ENCODE assay signal across 9 mouse cellular contexts in genomic region chr15:79435191-79435671, GRCm38 (mm10). TPM values are rescaled to one million over a fixed set of nuclear protein-coding genes. Genes with fewer than 3 reads are reported as not detected.
DNase-seq lines count a peak whose midpoint lies in the region; ATAC-seq and TF ChIP-seq lines count a peak whose summit lies in the region.
"Had no signal": no experiment of that assay in that cellular context is flagged by ENCODE, and none has a peak within 500 bp of the region (broad histone marks: within the 10 kb centered on the region; RNA-seq: fewer than 3 reads in every experiment).

No protein-coding gene starts in this region.

- no peak for TF ChIP-seq CTCF in brain, embryonic 14.5 days (IDR thresholded peaks at IDR 0.05; ENCODE audit: borderline replicate concordance, extremely low read depth, insufficient read depth, insufficient read length)
- TF ChIP-seq CTCF in lung, embryonic 14.5 days (IDR thresholded peaks at IDR 0.05; ENCODE audit: low read depth) = no peak

- H3K36me3 ChIP-seq in hindbrain, embryonic 13.5 days = peaks cover 84% of the 10 kb centered on the region
- H3K36me3 ChIP-seq in lung, embryonic 14.5 days (ENCODE audit: insufficient read depth) = peaks cover 80% of the 10 kb centered on the region

- peak; percentile 40 for DNase-seq in ovary, postnatal 14 days (ENCODE audit: low spot score)
- no peak for DNase-seq in ovary, postnatal 10 days (ENCODE audit: low spot score)
- DNase-seq in brain, embryonic 14.5 days (ENCODE audit: low read depth) = peak; percentile 40
- DNase-seq in lung, embryonic 14.5 days = peak; percentile 75
- no peak for DNase-seq in yolk sac, embryonic 10.5 days (ENCODE audit: low spot score)
- DNase-seq in cerebellum, adult 9-11 months = no peak
- no peak for DNase-seq in left cerebral cortex, adult 18-20 months (ENCODE audit: low spot score in 2 of 2)

- no peak overlapping the region for H3K9ac ChIP-seq in hindbrain, embryonic 13.5 days
- H3K9ac ChIP-seq in lung, embryonic 14.5 days = no peak overlapping the region

- H3K27me3 ChIP-seq in hindbrain, embryonic 13.5 days = no peaks in the 10 kb centered on the region
- H3K27me3 ChIP-seq in lung, embryonic 14.5 days (ENCODE audit: insufficient read depth, low read length) = no peaks in the 10 kb centered on the region

- H3K4me2 ChIP-seq in hindbrain, embryonic 13.5 days = no peak overlapping the region
- H3K4me2 ChIP-seq in lung, embryonic 14.5 days = no peak overlapping the region

- no peak for TF ChIP-seq POLR2A in brain, embryonic 14.5 days (IDR thresholded peaks at IDR 0.05; ENCODE audit: borderline replicate concordance, extremely low read depth, insufficient read depth, insufficient read length, poor library complexity, severe bottlenecking)

- 32% methylated on average over 7 of the region's 7 CpGs for WGBS in hindbrain, embryonic 13.5 days
- WGBS in lung, embryonic 14.5 days = 42% methylated on average over 7 of the region's 7 CpGs

- no peak for ATAC-seq in hindbrain, embryonic 13.5 days (ENCODE audit: low FRiP score)
- ATAC-seq in lung, embryonic 14.5 days (ENCODE audit: insufficient read depth) = no peak

- H3K9me3 ChIP-seq in hindbrain, embryonic 13.5 days = no peaks in the 10 kb centered on the region
- H3K9me3 ChIP-seq in lung, embryonic 14.5 days (ENCODE audit: low read depth, low read length) = no peaks in the 10 kb centered on the region

- peaks cover 81% of the 10 kb centered on the region for H3K4me1 ChIP-seq in hindbrain, embryonic 13.5 days (replicated peaks)
- H3K4me1 ChIP-seq in lung, embryonic 14.5 days (ENCODE audit: insufficient read depth) = peaks cover 27% of the 10 kb centered on the region

- no peak overlapping the region for H3K4me3 ChIP-seq in hindbrain, embryonic 13.5 days
- H3K4me3 ChIP-seq in lung, embryonic 14.5 days (ENCODE audit: low read depth, low read length) = no peak overlapping the region
- H3K4me3 ChIP-seq: erythroblast, embryonic 14.5 days had no signal

- peak overlapping the region; percentile 67; the same call in 1 of the 2 replicates for H3K27ac ChIP-seq in hindbrain, embryonic 13.5 days
- peak overlapping the region; percentile 56 for H3K27ac ChIP-seq in lung, embryonic 14.5 days (ENCODE audit: low read depth)

RNA-seq across cellular contexts. Expression of gene Csnk1e, which starts 20.1 kb away (rescaled TPM):
- 403 and 452 TPM in 2 replicates for polyA plus RNA-seq in brain, embryonic 14.5 days (2012; rRNA removed)
- polyA plus RNA-seq in hindbrain, embryonic 13.5 days (2015; fragmentation: Nextera tagmentation; extraction: Ambion mirVana) = 231 and 245 TPM in 2 replicates
- polyA plus RNA-seq in lung, embryonic 14.5 days (2014; fragmentation: Nextera tagmentation; extraction: Ambion mirVana) = 93.2 and 99.6 TPM in 2 replicates
- total RNA-seq in left cerebral cortex, adult 18-20 months (2021) = 100 to 1,000 TPM; 135 to 149 TPM

RNA-seq across cellular contexts. Expression of gene Tmem184b, which starts 31.9 kb away (rescaled TPM):
- polyA plus RNA-seq in brain, embryonic 14.5 days (2012; rRNA removed) = 52.3 and 70.7 TPM in 2 replicates
- 37.7 and 39.2 TPM in 2 replicates for polyA plus RNA-seq in hindbrain, embryonic 13.5 days (2015; fragmentation: Nextera tagmentation; extraction: Ambion mirVana)
- polyA plus RNA-seq in lung, embryonic 14.5 days (2014; fragmentation: Nextera tagmentation; extraction: Ambion mirVana) = 77.3 and 78.3 TPM in 2 replicates
- 10 to 100 TPM; 71.3 to 74.8 TPM for total RNA-seq in left cerebral cortex, adult 18-20 months (2021)

Comparison
In these comparisons a context has a peak if more than half of its experiments do, and no peak if none do; other contexts are left out.
1. DNase-seq: peak in ovary, postnatal 14 days (single experiment), brain, embryonic 14.5 days (single experiment) and lung, embryonic 14.5 days (single experiment); none in ovary, postnatal 10 days (single experiment), yolk sac, embryonic 10.5 days (single experiment), cerebellum, adult 9-11 months (single experiment) and left cerebral cortex, adult 18-20 months (0 of 2).